Mouse (Mus musculus) kidney, postnatal 0 days (tissue): ENCODE results near the gene Ccsap. TPM values are rescaled to one million over a fixed set of nuclear protein-coding genes. Genes with fewer than 3 reads are reported as not detected.

ENCODE experiments used
- ATAC-seq: fragments of 200-750 bp; cut with Nextera tagmentation; replicated peaks from 2 replicates; pipeline ENCODE4 v1.8.0; 2017; ENCODE audit warnings: low read depth, moderate number of reproducible peaks, moderate TSS enrichment, moderate library complexity; ENCODE audit not compliant: low FRiP score
- DNase-seq: peaks from one replicate; pipeline ENCODE4 v3.0.0-alpha.2; 2016; ENCODE audit warnings: low spot score
- H3K27ac ChIP-seq: fragments of 300-500 bp; sonication (generic); 2 replicates; pipeline ENCODE4 v1.5.1; 2014; ENCODE audit warnings: mild to moderate bottlenecking
- H3K27me3 ChIP-seq: fragments of 300-500 bp; sonication (generic); 2 replicates; pipeline ENCODE4 v1.6.1; 2014; ENCODE audit warnings: low read length, mixed read lengths; ENCODE audit not compliant: insufficient read depth
- H3K36me3 ChIP-seq: fragments of 300-500 bp; sonication (generic); 2 replicates; pipeline ENCODE4 v1.6.1; 2014; ENCODE audit warnings: low read length, mixed read lengths; ENCODE audit not compliant: insufficient read depth
- H3K4me1 ChIP-seq: fragments of 300-500 bp; sonication (generic); replicated peaks from 2 replicates; pipeline ENCODE4 v1.6.1; 2014; ENCODE audit warnings: antibody characterized with exemption, low read length, mixed read lengths; ENCODE audit not compliant: insufficient read depth
- H3K4me2 ChIP-seq: fragments of 300-500 bp; sonication (generic); 2 replicates; pipeline ENCODE4 v1.6.1; 2014; ENCODE audit warnings: mild to moderate bottlenecking, low read length, moderate library complexity, mixed read lengths
- H3K4me3 ChIP-seq: fragments of 300-500 bp; sonication (generic); replicated peaks from 2 replicates; pipeline ENCODE4 v1.5.1; 2014; ENCODE audit warnings: low read depth, low read length
- H3K9ac ChIP-seq: fragments of 300-500 bp; sonication (generic); 2 replicates; pipeline ENCODE4 v1.6.1; 2014; ENCODE audit warnings: low read depth, low read length
- H3K9me3 ChIP-seq: fragments of 300-500 bp; sonication (generic); replicated peaks from 2 replicates; pipeline ENCODE4 v1.6.1; 2016; ENCODE audit warnings: low read length, inconsistent platforms, mixed read lengths
- CTCF ChIP-seq: IDR thresholded peaks from 2 replicates; pipeline ENCODE4 v1.5.1; 2016; ENCODE audit warnings: antibody characterized with exemption, low read depth, mild to moderate bottlenecking, moderate library complexity
- WGBS: fragments of 180-500 bp; shearing (Covaris S2); extraction: QIAGEN DNeasy Blood & Tissue Kit; methylation state at CpG from one replicate; pipeline ENCODE4 v1.1.7; 2014; 5-methylcytosine and 5-hydroxymethylcytosine counted together
- polyA plus RNA-seq: library from polyadenylated mRNA; unstranded; fragments of >200 nt; fragmentation: Nextera tagmentation; extraction: Ambion mirVana; gene quantifications from 2 replicates; pipeline ENCODE4 v1.2.1, GENCODE M21; 2015

Gene Ccsap
- polyA plus RNA-seq, 1 experiment from 2014 or later, result 1.8 TPM

DNA sequence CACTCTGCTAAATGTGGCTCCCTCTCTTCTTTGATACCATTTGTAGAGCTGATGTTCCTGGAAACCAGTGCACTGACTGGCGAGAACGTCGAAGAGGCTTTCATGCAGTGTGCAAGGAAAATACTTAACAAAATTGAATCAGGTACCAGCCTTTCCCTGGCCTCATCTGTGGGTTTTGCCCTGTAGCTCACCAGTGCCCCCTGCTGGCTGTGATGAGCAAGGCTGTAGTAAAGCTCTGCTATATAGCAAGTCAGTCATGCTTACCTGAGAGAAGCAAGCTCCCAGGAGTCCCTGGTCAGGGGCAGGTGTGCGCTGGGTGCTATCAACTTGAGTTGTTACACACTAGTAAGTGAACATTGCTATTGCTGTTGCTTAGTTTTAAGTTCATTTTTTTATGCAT is 27.3 kb downstream of the Ccsap start:
- Histone ChIP-seq H3K9ac (no peak overlapping the region), H3K36me3 (peaks cover 42% of the 10 kb centered on the region), H3K9me3 (no peaks in the 10 kb centered on the region), H3K27me3 (no peaks in the 10 kb centered on the region), H3K27ac (no peak overlapping the region), H3K4me1 (no peaks in the 10 kb centered on the region), H3K4me2 (no peak overlapping the region), H3K4me3 (no peak overlapping the region)
- 96% methylated on average over 4 of the region's 4 CpGs for WGBS
- ATAC-seq (no peak), DNase-seq (no peak)
- peak; percentile 73 for TF ChIP-seq CTCF

DNA sequence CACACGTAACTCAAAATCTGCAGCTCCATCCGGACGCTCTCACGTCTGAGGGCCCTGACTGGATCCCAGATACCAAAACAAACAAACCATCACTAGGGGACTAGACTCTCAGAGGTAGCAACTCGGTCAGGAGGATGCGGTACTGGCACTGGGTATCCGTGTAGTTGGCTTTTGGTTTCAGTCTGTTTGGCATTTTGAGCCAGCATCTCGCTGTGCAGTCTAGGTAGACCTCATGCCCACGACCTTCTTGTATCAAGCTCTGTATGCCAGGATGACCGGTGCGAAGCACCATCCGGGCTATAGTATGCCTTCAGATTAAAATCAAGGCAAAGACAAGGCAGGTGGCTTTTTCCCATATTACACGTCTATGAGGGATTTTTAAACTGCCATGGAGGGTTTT is 32.5 kb downstream of the Ccsap start:
- ATAC-seq (no peak), DNase-seq (no peak)
- no peaks in the 10 kb centered on the region for H3K9me3 ChIP-seq
- no peak for TF ChIP-seq CTCF
- no peaks in the 10 kb centered on the region for H3K27me3 ChIP-seq
- peaks cover 44% of the 10 kb centered on the region for H3K36me3 ChIP-seq
- no peak overlapping the region for H3K4me2 ChIP-seq
- 92% methylated on average over 13 of the region's 13 CpGs for WGBS
- no peaks in the 10 kb centered on the region for H3K4me1 ChIP-seq
- no peak overlapping the region for H3K27ac ChIP-seq
- H3K9ac ChIP-seq, result no peak overlapping the region
- no peak overlapping the region for H3K4me3 ChIP-seq

DNA sequence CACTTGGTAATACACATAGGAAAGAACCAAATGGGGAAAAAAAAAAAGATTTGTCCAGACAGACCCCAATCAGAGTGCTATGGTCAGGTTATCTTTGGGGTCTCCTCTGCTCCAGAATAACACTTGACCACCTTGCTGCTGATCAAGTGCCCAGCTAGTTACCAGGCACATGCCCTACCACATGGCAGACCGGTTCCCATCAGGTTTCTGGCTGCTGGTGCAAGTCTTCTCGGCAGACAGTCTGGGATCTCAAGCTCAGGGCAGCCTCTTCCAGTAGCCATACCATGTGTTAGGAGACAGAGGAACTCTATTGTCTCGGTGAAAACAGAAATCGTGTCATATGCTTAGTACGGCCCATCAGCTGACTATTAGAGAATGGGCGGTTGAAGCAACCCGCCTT is 33.3 kb downstream of the Ccsap start:
- ATAC-seq (no peak), DNase-seq (no peak)
- no peaks in the 10 kb centered on the region for H3K4me1 ChIP-seq
- no peaks in the 10 kb centered on the region for H3K9me3 ChIP-seq
- H3K9ac ChIP-seq, result no peak overlapping the region
- WGBS, result 89% methylated on average over 7 of the region's 7 CpGs
- no peak for TF ChIP-seq CTCF
- H3K36me3 ChIP-seq, result peaks cover 39% of the 10 kb centered on the region
- no peaks in the 10 kb centered on the region for H3K27me3 ChIP-seq
- no peak overlapping the region for H3K27ac ChIP-seq
- H3K4me3 ChIP-seq, result no peak overlapping the region
- no peak overlapping the region for H3K4me2 ChIP-seq

DNA sequence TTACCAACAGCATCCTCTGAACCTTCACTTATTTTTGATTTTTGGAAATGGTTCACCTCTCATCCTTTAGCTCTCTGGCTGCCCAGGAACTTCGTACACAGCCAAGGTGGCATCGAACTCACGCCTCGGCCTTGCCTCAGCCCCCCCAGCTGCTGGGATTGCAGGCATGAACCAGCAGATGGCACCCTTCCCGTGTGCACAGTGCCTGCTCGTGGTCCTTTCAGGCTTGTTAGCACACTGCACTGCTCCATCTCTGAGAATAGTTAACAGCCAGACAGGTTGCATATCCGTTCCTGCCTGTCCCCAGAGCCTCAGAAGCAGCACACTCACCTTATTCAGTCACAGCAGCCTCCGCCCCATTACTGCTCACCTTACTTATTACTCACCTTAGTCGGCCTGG is 34.0 kb downstream of the Ccsap start:
- no peaks in the 10 kb centered on the region for H3K9me3 ChIP-seq
- no peak overlapping the region for H3K27ac ChIP-seq
- H3K4me3 ChIP-seq, result no peak overlapping the region
- TF ChIP-seq CTCF, result peak; percentile 62
- DNase-seq (peak; percentile 10), ATAC-seq (no peak)
- no peak overlapping the region for H3K9ac ChIP-seq
- H3K27me3 ChIP-seq, result no peaks in the 10 kb centered on the region
- H3K36me3 ChIP-seq, result peaks cover 37% of the 10 kb centered on the region
- WGBS, result 66% methylated on average over 9 of the region's 9 CpGs
- no peak overlapping the region for H3K4me2 ChIP-seq
- H3K4me1 ChIP-seq, result no peaks in the 10 kb centered on the region

DNA sequence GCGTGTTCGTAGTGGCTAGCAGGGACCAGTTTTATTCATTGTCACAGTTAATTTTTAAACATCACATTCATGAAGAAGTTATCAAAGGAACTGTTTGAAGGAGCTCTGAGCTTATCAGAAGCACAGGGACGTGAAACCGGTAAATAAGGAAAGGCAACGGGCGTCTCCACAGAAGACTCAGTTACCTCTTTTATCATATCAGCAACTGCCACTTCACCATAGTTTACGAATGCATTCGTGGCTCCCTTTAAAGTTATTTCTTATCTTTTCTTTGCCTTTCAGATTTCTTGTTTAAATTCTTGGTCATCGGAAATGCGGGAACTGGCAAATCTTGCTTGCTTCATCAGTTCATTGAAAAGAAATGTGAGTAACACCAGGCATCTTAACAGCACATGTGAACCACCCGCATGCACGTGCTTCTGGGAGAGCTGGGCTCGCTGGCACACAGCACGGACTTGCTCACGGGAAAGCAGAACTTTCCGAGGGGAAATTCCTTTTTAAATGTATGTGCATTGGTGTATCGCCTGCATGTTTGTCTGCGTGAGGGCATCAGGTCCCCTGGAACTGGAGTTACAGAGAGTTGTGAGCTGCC is 36.4 kb downstream of the Ccsap start:
- Histone ChIP-seq H3K9me3 (no peaks in the 10 kb centered on the region), H3K4me2 (no peak overlapping the region), H3K27me3 (no peaks in the 10 kb centered on the region), H3K4me1 (no peaks in the 10 kb centered on the region), H3K4me3 (no peak overlapping the region), H3K9ac (no peak overlapping the region), H3K36me3 (0 out of 2 replicates have a peak, but pooled peaks cover 18% of the 10 kb centered on the region), H3K27ac (no peak overlapping the region)
- ATAC-seq, result no peak
- WGBS, result 90% methylated on average over 18 of the region's 18 CpGs
- no peak for DNase-seq
- TF ChIP-seq CTCF, result no peak

DNA sequence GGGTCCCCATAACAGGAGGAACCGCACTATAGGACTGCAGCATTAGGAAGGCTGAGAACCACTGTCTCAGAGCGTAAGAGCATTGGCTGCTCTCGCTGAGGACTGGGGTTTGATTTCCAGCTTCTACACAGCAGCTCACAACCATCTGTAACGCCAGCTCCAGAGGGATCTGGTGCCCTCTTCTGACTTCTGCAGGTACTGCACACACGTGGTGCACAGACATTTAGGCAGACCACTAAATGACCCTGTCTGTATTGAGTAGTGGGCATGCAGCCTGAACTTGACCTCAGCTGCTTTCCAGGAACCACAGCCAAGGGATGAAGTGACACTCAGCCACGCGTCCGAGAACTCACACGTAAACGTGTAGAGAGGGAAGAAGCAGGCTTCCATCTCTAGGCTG is 36.9 kb downstream of the Ccsap start:
- H3K27ac ChIP-seq, result no peak overlapping the region
- TF ChIP-seq CTCF, result peak; percentile 25; the same call in 1 of the 2 replicates
- H3K4me3 ChIP-seq, result no peak overlapping the region
- 95% methylated on average over 10 of the region's 10 CpGs for WGBS
- H3K4me2 ChIP-seq, result no peak overlapping the region
- H3K27me3 ChIP-seq, result no peaks in the 10 kb centered on the region
- no peaks in the 10 kb centered on the region for H3K9me3 ChIP-seq
- no peak overlapping the region for H3K9ac ChIP-seq
- no peaks in the 10 kb centered on the region for H3K4me1 ChIP-seq
- DNase-seq (no peak), ATAC-seq (no peak)
- 0 out of 2 replicates have a peak, but pooled peaks cover 16% of the 10 kb centered on the region for H3K36me3 ChIP-seq

DNA sequence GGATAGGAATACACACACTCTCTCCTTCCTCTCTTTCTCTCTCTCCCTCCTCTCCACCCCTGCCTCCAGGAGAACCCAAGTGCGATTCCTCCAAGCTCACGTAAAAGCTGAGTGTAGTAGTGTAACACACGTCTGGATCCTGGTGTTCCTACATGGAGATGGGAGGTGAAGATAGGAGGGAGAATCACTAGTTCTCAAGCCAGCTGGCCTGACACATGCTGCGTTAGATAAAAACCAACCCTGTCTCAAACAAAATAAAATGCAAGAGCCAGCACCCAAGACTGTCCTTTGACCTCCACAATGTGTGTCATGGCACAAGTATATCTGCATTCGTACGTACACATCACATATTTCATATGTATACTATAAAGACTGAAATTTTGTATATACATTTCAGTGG is 39.2 kb downstream of the Ccsap start:
- no peak for TF ChIP-seq CTCF
- Histone ChIP-seq H3K4me2 (no peak overlapping the region), H3K4me3 (no peak overlapping the region), H3K9ac (no peak overlapping the region), H3K27ac (no peak overlapping the region), H3K4me1 (no peaks in the 10 kb centered on the region), H3K36me3 (0 out of 2 replicates have a peak, but pooled peaks cover 7% of the 10 kb centered on the region), H3K27me3 (no peaks in the 10 kb centered on the region), H3K9me3 (no peaks in the 10 kb centered on the region)
- ATAC-seq (no peak), DNase-seq (no peak)
- WGBS, result 91% methylated on average over 6 of the region's 6 CpGs
